Mouse (Mus musculus) embryonic fibroblast, embryonic 13.5 days (primary cell): ENCODE measurements at regions not wholly inside any gene's neighbourhood (a gene's known extent, or its start where the extent isn't known, plus 50 kb on each side); places are given as distances from the start of the nearest gene placed in this dataset.

Experiments
- CTCF ChIP-seq: IDR thresholded peaks from 2 replicates; pipeline ENCODE4 v1.5.1; 2011; ENCODE audit warnings: mild to moderate bottlenecking, control low read depth, low read length, moderate library complexity, borderline replicate concordance; ENCODE audit not compliant: insufficient read depth
- POLR2A ChIP-seq: IDR thresholded peaks from 2 replicates; pipeline ENCODE4 v1.6.1; 2011; ENCODE audit warnings: low read depth, mild to moderate bottlenecking, control low read depth, low read length, moderate library complexity

GRCm38 (mm10) chr10:70717464-70717863 lies 61.7 kb upstream of the Phyhipl start:
- TF ChIP-seq POLR2A (no peak), CTCF (no peak)
